Mouse (Mus musculus) stomach, postnatal 0 days (tissue): ENCODE measurements around the gene Brms1.

Source experiments
- CTCF ChIP-seq: IDR thresholded peaks from 2 replicates; pipeline ENCODE4 v1.5.1; 2016; ENCODE audit warnings: antibody characterized with exemption, low read depth, mild to moderate bottlenecking, moderate library complexity
- EP300 ChIP-seq: optimal IDR thresholded peaks from 2 replicates; pipeline ENCODE3; 2016; ENCODE audit warnings: antibody characterized with exemption

DNA sequence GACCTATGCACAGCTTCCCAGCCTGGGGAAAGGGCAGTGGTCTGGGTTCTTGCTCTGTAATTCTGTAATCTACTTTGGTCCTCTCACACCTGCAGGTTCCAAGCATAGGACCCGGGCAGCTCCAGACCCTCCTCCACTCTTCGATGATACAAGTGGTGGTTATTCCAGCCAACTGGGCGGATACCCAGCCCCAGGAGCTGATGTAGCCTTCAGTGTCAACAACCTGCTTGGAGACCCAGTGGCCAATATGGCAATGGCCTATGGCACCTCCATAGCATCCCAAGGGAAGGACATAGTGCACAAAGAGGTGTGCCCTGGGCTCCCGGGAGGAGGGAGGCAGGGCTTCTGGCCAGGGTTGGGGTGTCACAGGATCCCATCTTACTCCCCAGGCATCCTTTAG is 48.2 kb downstream of the Brms1 start:
- TF ChIP-seq CTCF (no peak), EP300 (no peak)
